Mouse (Mus musculus) gastrocnemius, adult 2 months (tissue): Measurements from ENCODE around the gene Ikbkg. TPM values are rescaled to one million over a fixed set of nuclear protein-coding genes. Genes with fewer than 3 reads are reported as not detected.
"Not testable (repeated sequence)": the region's sequence is repeated elsewhere in the genome, so short reads cannot be mapped to it uniquely, and the experiment has no call there.

Experiments used
- DNase-seq: peaks from one replicate; pipeline ENCODE4 v3.0.0; 2022
- H3K27ac ChIP-seq: fragments of 200-600 bp; 2 replicates; pipeline ENCODE4 v1.8.1; 2022; ENCODE audit warnings: mild to moderate bottlenecking
- H3K4me3 ChIP-seq: fragments of 200-600 bp; 2 replicates; pipeline ENCODE4 v1.8.1; 2022; ENCODE audit warnings: mild to moderate bottlenecking, moderate library complexity
- CTCF ChIP-seq: fragments of 200-600 bp; IDR thresholded peaks from 2 replicates; pipeline ENCODE4 v1.8.1; 2022; ENCODE audit warnings: antibody characterized with exemption, mild to moderate bottlenecking, moderate library complexity
- intact Hi-C: fragments of 180-260 bp; cut with DNase I; formaldehyde crosslinking; loops from one replicate; pipeline ENCODE4 v1.15.1; 2025
- total RNA-seq, 2 experiments: library from RNA; stranded (reverse); gene quantifications; 2 replicates each; pipeline ENCODE4 v1.2.3; 2021

Gene Ikbkg
- total RNA-seq, 2 experiments from 2014 or later = 21.2 to 26.8 TPM

- TF ChIP-seq CTCF = no peak
- no peak overlapping the region for H3K4me3 ChIP-seq
- H3K27ac ChIP-seq = no peak overlapping the region
- intact Hi-C loops = no loop called here
- no peak for DNase-seq
These were observed 15.2 kb downstream of the Ikbkg start for GRCm38 (mm10) chrX:74408340-74408739.

- DNase-seq = peak; percentile 65
- intact Hi-C loops = loop anchor here (1.0 to 5.0 kb wide), 5 partner anchors 164 to 616 kb away; partner anchors contain the start of genes Flna, Hcfc1 and Irak1
- peak; percentile 94 for TF ChIP-seq CTCF
- Histone ChIP-seq H3K4me3 (no peak overlapping the region), H3K27ac (no peak overlapping the region)
These were observed 20.3 kb downstream of the Ikbkg start for GRCm38 (mm10) chrX:74413377-74413776.

- H3K27ac ChIP-seq = peak overlapping the region; percentile 44
- TF ChIP-seq CTCF = no peak
- DNase-seq = peak; percentile 39
- intact Hi-C loops = no loop called here
- no peak overlapping the region for H3K4me3 ChIP-seq
These were observed 31.4 kb downstream of the Ikbkg start for GRCm38 (mm10) chrX:74424443-74424842.

- peak; percentile 24 for DNase-seq
- Histone ChIP-seq H3K4me3 (no peak overlapping the region), H3K27ac (peak overlapping the region; percentile 59)
- intact Hi-C loops = loop anchor here (5.0 kb wide), 1 partner anchor 178 kb away; the partner anchor contains the start of gene Flna
- TF ChIP-seq CTCF = no peak
These were observed 32.1 kb downstream of the Ikbkg start for GRCm38 (mm10) chrX:74425195-74425594.

GRCm38 (mm10) chrX:74426256-74426655 lies 33.2 kb downstream of the Ikbkg start:
- no peak overlapping the region for H3K4me3 ChIP-seq
- H3K27ac ChIP-seq = peak overlapping the region; percentile 59
- no peak for TF ChIP-seq CTCF
- intact Hi-C loops = loop anchor here (5.0 kb wide), 1 partner anchor 179 kb away; the partner anchor contains the start of gene Flna
- no peak for DNase-seq

GRCm38 (mm10) chrX:74427116-74427515 lies 34.0 kb downstream of the Ikbkg start:
- Histone ChIP-seq H3K4me3 (no peak overlapping the region; the same call in 1 of the 2 replicates), H3K27ac (peak overlapping the region; percentile 43)
- DNase-seq = no peak
- no peak for TF ChIP-seq CTCF
- intact Hi-C loops = loop anchor here (5.0 kb wide), 1 partner anchor 180 kb away; the partner anchor contains the start of gene Flna

- TF ChIP-seq CTCF = no peak
- intact Hi-C loops = loop anchor here (5.0 kb wide), 1 partner anchor 181 kb away; the partner anchor contains the start of gene Flna
- peak overlapping the region; percentile 95 for H3K27ac ChIP-seq
- no peak for DNase-seq
- peak overlapping the region; percentile 76 for H3K4me3 ChIP-seq
These were observed 35.2 kb downstream of the Ikbkg start for GRCm38 (mm10) chrX:74428146-74428825.

- peak; percentile 36 for TF ChIP-seq CTCF
- DNase-seq = peak; percentile 92
- intact Hi-C loops = loop anchor here (5.0 kb wide), 1 partner anchor 182 kb away; the partner anchor contains the start of gene Flna
- peak within 1 kb of the TSS; percentile 95 for H3K27ac ChIP-seq
- peak within 1 kb of the TSS; percentile 76 for H3K4me3 ChIP-seq
These were observed 35.8 kb downstream of the Ikbkg start, which contains the start of gene G6pdx for GRCm38 (mm10) chrX:74428826-74429276. Gene G6pdx, minus strand, starts transcription at chrX:74429194.

GRCm38 (mm10) chrX:74429290-74429821 lies 36.3 kb downstream of the Ikbkg start:
- peak overlapping the region; percentile 76 for H3K4me3 ChIP-seq
- TF ChIP-seq CTCF = no peak
- intact Hi-C loops = loop anchor here (5.0 kb wide), 1 partner anchor 182 kb away; the partner anchor contains the start of gene Flna
- peak; percentile 79 for DNase-seq
- H3K27ac ChIP-seq = peak overlapping the region; percentile 95

GRCm38 (mm10) chrX:74451157-74451912 lies 58.2 kb downstream of the Ikbkg start:
- intact Hi-C loops = loop anchor here (10.0 kb wide), 1 partner anchor 433 kb away; no protein-coding TSS in a partner anchor
- Histone ChIP-seq H3K4me3 (no peak overlapping the region), H3K27ac (no peak overlapping the region)
- TF ChIP-seq CTCF = no peak
- no peak for DNase-seq

- TF ChIP-seq CTCF = peak; percentile 76
- DNase-seq = no peak
- H3K27ac ChIP-seq = no peak overlapping the region
- no peak overlapping the region for H3K4me3 ChIP-seq
- intact Hi-C loops = loop anchor here (10.0 kb wide), 1 partner anchor 432 kb away; no protein-coding TSS in a partner anchor
These were observed 59.7 kb downstream of the Ikbkg start for GRCm38 (mm10) chrX:74452773-74453172.

GRCm38 (mm10) chrX:74481349-74481885 lies 88.3 kb downstream of the Ikbkg start, which contains the start of gene Gm6880:
Gene Gm6880, minus strand, starts transcription at chrX:74481399.
- H3K27ac ChIP-seq, H3K4me3 ChIP-seq, intact Hi-C loops, DNase-seq: not testable (repeated sequence)
